Mouse (Mus musculus): ENCODE measurements around the gene Chst15. TPM values are rescaled to one million over a fixed set of nuclear protein-coding genes. Genes with fewer than 3 reads are reported as not detected.

Gene Chst15
- polyA plus RNA-seq, 1 experiment from 2014 or later: 23.6 TPM

DNA sequence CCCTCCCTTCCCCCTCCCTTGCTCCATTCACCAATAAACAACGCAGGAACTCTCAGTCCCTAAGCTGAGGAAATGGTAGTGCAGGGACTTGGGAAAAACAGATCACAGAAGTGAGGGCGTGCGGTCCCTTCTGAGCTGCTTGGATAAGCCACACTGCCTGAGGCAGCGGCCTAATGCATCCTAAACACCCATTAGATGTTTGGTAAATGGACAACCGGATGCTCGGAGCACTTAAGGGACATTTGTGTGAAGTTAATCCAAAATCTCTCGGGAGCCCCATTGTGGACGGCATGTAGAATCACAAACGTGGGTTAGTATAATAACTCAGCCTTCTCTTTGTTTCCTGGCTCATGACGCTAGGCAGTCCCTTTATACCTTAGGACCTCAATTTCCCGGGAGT lies 15.1 kb upstream of the Chst15 start:
- Histone ChIP-seq H3K9me3 (no peaks in the 10 kb centered on the region), H3K27me3 (no peaks in the 10 kb centered on the region), H3K4me2 (replicated peaks) (no peak overlapping the region; the same call in 1 of the 2 replicates), H3K9ac (no peak overlapping the region), H3K27ac (no peak overlapping the region), H3K36me3 (no peaks in the 10 kb centered on the region), H3K4me1 (peaks cover 21% of the 10 kb centered on the region), H3K4me3 (no peak overlapping the region)
- ATAC-seq (ENCODE audit: low FRiP score, low read depth): no peak
- WGBS: 31% methylated on average over 11 of the region's 11 CpGs

- Histone ChIP-seq H3K4me3 (no peak overlapping the region), H3K27ac (no peak overlapping the region), H3K4me1 (peaks cover 21% of the 10 kb centered on the region), H3K4me2 (replicated peaks) (no peak overlapping the region), H3K9me3 (no peaks in the 10 kb centered on the region), H3K27me3 (no peaks in the 10 kb centered on the region), H3K36me3 (no peaks in the 10 kb centered on the region), H3K9ac (no peak overlapping the region)
- no peak for ATAC-seq (ENCODE audit: low FRiP score, low read depth)
- WGBS: 52% methylated on average over 1 of the region's 1 CpGs
These were observed 13.2 kb upstream of the Chst15 start for GRCm38 (mm10) chr7:132330179-132330578.

GRCm38 (mm10) chr7:132328648-132329047 lies 11.6 kb upstream of the Chst15 start:
- no peak overlapping the region for H3K4me3 ChIP-seq
- H3K9ac ChIP-seq: no peak overlapping the region
- WGBS: 84% methylated on average over 1 of the region's 1 CpGs
- H3K27me3 ChIP-seq: no peaks in the 10 kb centered on the region
- no peak overlapping the region for H3K4me2 ChIP-seq (replicated peaks)
- H3K27ac ChIP-seq: no peak overlapping the region
- H3K36me3 ChIP-seq: no peaks in the 10 kb centered on the region
- H3K4me1 ChIP-seq: peaks cover 21% of the 10 kb centered on the region
- ATAC-seq (ENCODE audit: low FRiP score, low read depth): no peak
- no peaks in the 10 kb centered on the region for H3K9me3 ChIP-seq

DNA sequence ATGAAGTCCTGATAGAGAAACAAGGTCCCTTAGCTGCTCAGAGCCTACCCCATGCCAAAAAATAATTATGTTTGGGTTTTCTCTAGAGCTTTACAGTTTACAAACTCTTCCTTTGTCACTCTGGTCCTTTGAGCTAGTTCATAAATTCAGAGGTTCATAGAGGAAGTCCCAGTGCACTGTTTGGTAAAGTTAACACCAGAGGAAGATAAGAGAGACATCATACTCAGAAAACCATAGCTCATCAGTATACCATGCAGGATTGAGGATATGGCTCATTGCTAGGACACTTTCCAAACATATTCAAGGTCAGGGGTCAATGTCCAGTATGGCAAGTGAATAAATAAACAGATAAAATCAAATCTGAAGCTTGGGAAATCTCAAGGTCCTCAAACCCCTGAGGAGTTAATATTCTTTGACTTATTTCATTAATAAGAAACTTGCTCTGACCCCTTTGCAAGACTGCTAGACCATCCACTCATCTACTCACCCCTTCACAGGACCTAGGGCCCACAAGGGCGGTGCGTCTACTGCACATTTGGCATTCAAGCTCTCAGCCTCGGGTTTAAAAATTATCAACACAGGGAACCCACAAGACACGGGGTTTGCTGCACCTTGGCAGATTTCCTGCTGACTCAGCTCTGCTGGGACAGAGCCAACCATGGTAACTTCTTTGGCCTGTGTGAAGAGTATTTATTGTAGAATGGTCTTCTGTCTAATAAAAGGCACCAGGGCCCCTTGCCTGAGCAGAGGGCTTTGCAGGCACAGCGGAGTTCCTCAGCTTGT lies 8.7 kb upstream of the Chst15 start:
- WGBS: 49% methylated on average over 5 of the region's 5 CpGs

DNA sequence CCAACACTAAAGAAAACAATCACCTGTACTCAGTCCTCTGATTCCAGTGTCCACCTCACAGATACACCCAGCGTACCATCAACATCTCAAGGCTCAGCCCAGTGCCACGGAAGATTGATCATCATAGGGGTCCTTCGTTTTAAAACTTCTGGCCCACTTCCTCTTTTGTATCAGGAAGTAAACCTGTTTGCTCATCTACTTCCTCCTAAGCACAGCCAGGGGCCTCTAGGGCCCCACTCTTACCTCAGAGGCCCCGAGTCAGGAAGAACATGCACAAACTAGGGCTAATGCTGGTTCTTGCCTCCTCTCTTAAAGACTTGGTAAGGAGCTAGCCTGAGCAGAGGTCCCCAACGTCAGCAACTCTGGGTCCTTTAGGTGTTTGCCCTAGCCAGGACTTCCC lies 6.4 kb upstream of the Chst15 start:
- Histone ChIP-seq H3K4me3 (no peak overlapping the region), H3K4me1 (peaks cover 8% of the 10 kb centered on the region), H3K27me3 (0 out of 2 replicates have a peak, but pooled peaks cover 4% of the 10 kb centered on the region), H3K27ac (no peak overlapping the region), H3K9me3 (no peaks in the 10 kb centered on the region), H3K9ac (no peak overlapping the region), H3K36me3 (no peaks in the 10 kb centered on the region), H3K4me2 (replicated peaks) (no peak overlapping the region)
- 77% methylated on average over 5 of the region's 5 CpGs for WGBS
- no peak for ATAC-seq (ENCODE audit: low FRiP score, low read depth)

More for the DNA sequence above, 8.7 kb upstream of the Chst15 start:
- ATAC-seq (ENCODE audit: low FRiP score, low read depth): 0 out of 2 replicates have a peak, but pooled peaks have one; percentile 40
- no peaks in the 10 kb centered on the region for H3K9me3 ChIP-seq
- H3K4me2 ChIP-seq (replicated peaks): no peak overlapping the region
- H3K27me3 ChIP-seq: 0 out of 2 replicates have a peak, but pooled peaks cover 4% of the 10 kb centered on the region
- no peak overlapping the region for H3K4me3 ChIP-seq
- no peaks in the 10 kb centered on the region for H3K36me3 ChIP-seq
- peak overlapping the region; percentile 58; the same call in 1 of the 2 replicates for H3K27ac ChIP-seq
- peaks cover 8% of the 10 kb centered on the region for H3K4me1 ChIP-seq
- no peak overlapping the region for H3K9ac ChIP-seq

DNA sequence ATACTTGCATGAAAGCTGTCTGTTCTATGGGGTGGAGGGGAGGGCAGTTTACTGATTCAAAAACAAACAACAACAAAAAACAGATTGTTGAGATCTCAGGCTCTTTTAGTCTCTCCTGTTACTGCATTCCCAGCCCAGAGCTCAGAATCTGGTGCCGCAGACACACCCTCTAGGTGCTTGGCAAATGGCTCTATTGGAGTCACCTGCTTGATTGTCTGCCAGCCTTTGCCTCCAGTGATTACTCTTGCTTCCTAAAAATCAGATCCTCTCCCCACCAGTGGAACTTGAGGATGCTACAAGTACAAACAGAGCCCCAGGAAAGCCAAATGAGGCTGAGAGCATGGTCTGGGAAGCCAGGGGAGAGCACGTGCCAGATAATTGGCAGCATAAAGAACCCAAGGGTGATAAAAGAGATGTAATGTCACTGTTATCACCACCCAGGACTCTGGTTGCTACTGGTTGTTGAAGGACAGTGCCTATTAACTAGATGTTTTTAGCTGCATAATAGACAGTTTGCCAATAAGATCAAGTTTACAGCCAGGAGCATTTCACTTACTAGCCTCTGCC lies 4.4 kb upstream of the Chst15 start:
- H3K4me1 ChIP-seq: peaks cover 15% of the 10 kb centered on the region
- 66% methylated on average over 2 of the region's 2 CpGs for WGBS
- no peak for ATAC-seq (ENCODE audit: low FRiP score, low read depth)
- H3K36me3 ChIP-seq: no peaks in the 10 kb centered on the region
- H3K27ac ChIP-seq: no peak overlapping the region
- H3K27me3 ChIP-seq: 0 out of 2 replicates have a peak, but pooled peaks cover 4% of the 10 kb centered on the region
- no peak overlapping the region for H3K4me3 ChIP-seq
- no peak overlapping the region for H3K4me2 ChIP-seq (replicated peaks)
- H3K9ac ChIP-seq: no peak overlapping the region
- no peaks in the 10 kb centered on the region for H3K9me3 ChIP-seq

DNA sequence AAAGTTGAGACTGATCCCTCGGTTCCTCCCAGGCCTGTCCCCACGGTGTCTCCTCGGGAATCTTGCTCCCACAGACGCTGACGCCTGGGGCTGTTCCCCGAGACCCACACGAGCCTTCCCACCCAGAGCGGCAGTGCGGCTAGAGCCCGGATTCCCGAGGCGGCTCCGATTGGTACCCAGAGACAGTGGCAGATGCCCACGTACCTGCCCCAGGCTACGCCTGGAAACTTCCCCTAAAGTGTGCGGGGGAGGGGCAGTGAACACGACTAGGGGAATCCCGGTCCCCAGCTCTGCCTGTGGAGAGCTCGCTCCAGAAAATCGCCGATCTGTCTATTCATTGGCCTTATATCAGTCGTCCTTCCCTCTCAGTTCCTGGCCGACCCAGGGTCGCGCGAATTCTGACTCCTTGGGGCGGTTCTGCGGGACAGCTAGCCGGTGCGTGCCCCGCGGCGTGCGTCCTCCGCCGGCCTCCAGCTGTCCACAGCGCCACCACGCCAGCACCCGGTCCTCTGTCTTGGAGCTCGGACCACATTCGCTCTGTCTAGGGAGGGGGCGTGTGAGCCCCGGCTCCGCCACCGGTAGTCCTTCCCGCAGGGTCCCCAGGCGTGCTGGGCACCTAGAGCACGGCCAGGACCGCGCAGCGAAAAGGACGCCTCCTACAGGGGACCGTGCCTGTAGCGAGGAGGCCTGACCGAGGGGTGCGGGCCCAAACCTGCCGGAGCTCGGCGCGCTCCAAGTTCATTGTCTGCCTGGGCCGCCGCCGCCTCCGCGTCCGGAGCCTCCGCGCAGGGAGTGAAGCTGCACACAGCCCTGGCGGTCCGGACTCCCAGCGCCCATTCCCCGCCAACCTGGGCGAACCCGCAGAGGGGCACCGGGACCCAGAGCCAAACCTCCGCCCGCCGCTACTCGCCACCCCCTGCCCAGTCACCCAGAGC lies 660 bp downstream of the Chst15 start:
- ATAC-seq (ENCODE audit: low FRiP score, low read depth): peak; percentile 53
- Histone ChIP-seq H3K27ac (peak overlapping the region; percentile 83), H3K4me2 (replicated peaks) (peak overlapping the region; percentile 98), H3K36me3 (no peaks in the 10 kb centered on the region), H3K9me3 (no peaks in the 10 kb centered on the region), H3K27me3 (no peaks in the 10 kb centered on the region), H3K4me1 (peaks cover 44% of the 10 kb centered on the region), H3K4me3 (peak overlapping the region; percentile 82), H3K9ac (peak overlapping the region; percentile 82)
- under 1% methylated on average over 79 of the region's 79 CpGs for WGBS

DNA sequence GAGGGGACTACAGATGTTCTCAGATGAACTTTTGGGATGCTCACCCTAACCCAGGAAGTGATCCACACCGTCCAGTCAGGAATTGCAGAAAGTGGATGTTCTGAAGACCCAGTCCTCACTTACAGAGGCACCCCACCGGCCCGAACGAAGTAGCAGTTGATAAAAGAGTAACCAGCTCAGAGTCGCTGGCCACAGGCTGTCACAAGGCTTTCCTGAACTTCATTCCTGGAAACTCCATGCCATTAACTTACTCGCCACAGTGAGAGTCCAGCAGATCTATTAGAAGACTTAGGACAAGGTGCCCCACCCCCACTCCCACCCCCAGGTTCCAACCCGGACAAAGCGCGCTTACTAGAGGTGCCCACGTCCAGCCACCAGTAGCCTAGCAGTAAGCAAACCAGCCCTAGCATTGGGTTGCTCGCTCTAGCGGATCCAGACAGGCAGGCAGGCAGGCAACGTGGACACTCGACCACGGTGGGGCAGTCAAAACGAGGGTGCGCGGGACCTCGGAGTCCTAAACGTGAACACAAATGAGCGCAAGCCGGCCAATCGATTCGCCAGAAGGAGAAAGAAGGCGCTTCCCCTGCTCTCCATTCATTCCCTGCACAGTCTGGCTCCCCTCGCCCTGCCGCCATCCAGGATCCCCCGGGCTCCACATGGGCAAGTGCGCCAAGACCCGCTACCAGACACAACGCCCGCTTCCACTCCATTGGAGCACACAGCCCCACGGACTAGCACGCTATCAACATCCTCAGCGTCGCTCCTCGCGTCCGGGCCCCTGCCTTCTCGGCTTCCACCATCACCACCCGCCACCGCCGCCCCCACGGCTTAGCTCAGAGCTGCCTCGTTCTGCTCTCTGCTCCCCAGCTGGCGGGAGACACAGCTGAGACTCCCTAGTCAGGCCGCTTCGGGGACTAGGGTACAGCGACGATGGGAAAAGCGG lies 1.6 kb downstream of the Chst15 start:
- Histone ChIP-seq H3K27me3 (no peaks in the 10 kb centered on the region), H3K4me1 (peaks cover 51% of the 10 kb centered on the region), H3K4me2 (replicated peaks) (peak overlapping the region; percentile 98), H3K9ac (peak overlapping the region; percentile 82), H3K36me3 (no peaks in the 10 kb centered on the region), H3K9me3 (no peaks in the 10 kb centered on the region), H3K4me3 (peak overlapping the region; percentile 82), H3K27ac (peak overlapping the region; percentile 83)
- 1% methylated on average over 51 of the region's 51 CpGs for WGBS
- ATAC-seq (ENCODE audit: low FRiP score, low read depth): peak; percentile 69

DNA sequence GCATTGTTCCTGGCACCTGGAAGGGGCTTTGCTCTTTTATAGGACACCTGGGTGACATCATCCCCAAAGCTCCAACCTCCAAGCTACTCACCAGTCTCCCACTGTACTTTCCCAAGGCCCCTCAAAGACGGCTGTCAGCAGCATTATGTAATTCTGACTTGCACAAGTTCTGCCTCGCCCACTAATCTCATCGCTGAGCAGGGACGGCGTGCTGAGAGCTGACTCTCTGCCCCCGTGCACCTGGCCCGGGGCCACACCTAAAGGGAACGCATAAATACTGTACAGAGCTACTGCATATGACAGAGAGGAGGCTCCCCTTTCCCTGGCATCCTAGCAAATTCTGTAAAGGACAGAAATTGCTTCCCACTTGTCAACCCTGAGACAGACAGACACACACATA lies 4.6 kb downstream of the Chst15 start:
- no peaks in the 10 kb centered on the region for H3K36me3 ChIP-seq
- H3K9me3 ChIP-seq: no peaks in the 10 kb centered on the region
- H3K4me3 ChIP-seq: no peak overlapping the region
- H3K27ac ChIP-seq: no peak overlapping the region
- H3K9ac ChIP-seq: no peak overlapping the region
- ATAC-seq (ENCODE audit: low FRiP score, low read depth): no peak
- peaks cover 63% of the 10 kb centered on the region for H3K4me1 ChIP-seq
- H3K27me3 ChIP-seq: no peaks in the 10 kb centered on the region
- WGBS: 64% methylated on average over 8 of the region's 8 CpGs
- no peak overlapping the region for H3K4me2 ChIP-seq (replicated peaks)

DNA sequence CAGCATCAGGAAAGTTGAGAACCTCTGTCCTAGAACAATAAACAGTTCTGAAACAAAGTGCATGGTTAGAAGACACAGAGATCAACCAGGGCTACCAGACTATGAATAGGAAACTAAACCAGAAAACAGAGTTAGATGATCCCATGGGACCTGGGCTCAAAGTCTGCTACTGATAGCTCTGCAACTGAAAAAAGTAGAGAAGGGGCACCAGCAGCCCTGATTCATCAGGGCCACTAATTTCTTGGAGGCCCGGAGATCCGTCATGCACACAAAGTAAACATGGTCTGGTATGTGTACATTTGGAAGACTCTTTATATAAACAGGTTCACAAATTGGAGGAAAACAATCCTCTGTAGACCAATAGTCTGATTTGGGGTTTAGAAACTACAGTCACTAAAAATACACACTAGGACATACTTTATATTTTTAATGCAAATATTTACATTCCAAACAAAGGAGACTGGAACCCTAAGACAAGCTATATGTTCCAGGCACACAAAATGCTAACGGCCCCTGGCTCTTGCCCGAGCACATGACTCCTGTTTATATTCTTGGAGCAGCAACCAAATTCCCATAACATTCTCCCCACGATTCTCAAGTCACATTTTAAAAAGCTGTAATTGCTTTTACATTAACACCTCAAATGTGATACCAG lies 8.4 kb downstream of the Chst15 start:
- Histone ChIP-seq H3K27me3 (no peaks in the 10 kb centered on the region), H3K27ac (no peak overlapping the region), H3K4me3 (no peak overlapping the region), H3K9ac (no peak overlapping the region), H3K9me3 (no peaks in the 10 kb centered on the region), H3K4me1 (peaks cover 50% of the 10 kb centered on the region), H3K4me2 (replicated peaks) (no peak overlapping the region), H3K36me3 (no peaks in the 10 kb centered on the region)
- 42% methylated on average over 5 of the region's 5 CpGs for WGBS
- ATAC-seq (ENCODE audit: low FRiP score, low read depth): no peak
